Mouse (Mus musculus): ENCODE measurements around the gene Gm29609. TPM values are rescaled to one million over a fixed set of nuclear protein-coding genes. Genes with fewer than 3 reads are reported as not detected.
"Not testable (repeated sequence)": the region's sequence is repeated elsewhere in the genome, so short reads cannot be mapped to it uniquely, and the experiment has no call there.

Gene Gm29609
- total RNA-seq (2021), result under 1 TPM; 0.28 to 0.50 TPM
- long read RNA-seq, experiment 1, result 0 reads
- long read RNA-seq, experiment 2, partial matches to known transcripts, result 1 of 2 reads
- long read RNA-seq, experiment 2, other reads (novel, unspliced or antisense), result 1 of 2 reads

- peak; percentile 95 for DNase-seq (ENCODE audit: low spot score)
Measured at GRCm38 (mm10) chr5:31179766-31180630, at the start of gene Gm29609, which contains the start of gene Gtf3c2. Gene Gm29609, minus strand, starts transcription at chr5:31179911. Gene Gtf3c2, minus strand, starts transcription at chr5:31180144.

- no peak for DNase-seq (ENCODE audit: low spot score)
Measured at GRCm38 (mm10) chr5:31226641-31227040, 46.9 kb upstream of the Gm29609 start.

GRCm38 (mm10) chr5:31222696-31223095 lies 43.0 kb upstream of the Gm29609 start:
- DNase-seq (ENCODE audit: low spot score), result no peak

GRCm38 (mm10) chr5:31221304-31221945 lies 41.7 kb upstream of the Gm29609 start:
- no peak for DNase-seq (ENCODE audit: low spot score)

- DNase-seq (ENCODE audit: low spot score), result peak; percentile 98
Measured at GRCm38 (mm10) chr5:31220448-31221303, 41.0 kb upstream of the Gm29609 start, which contains the start of gene Ppm1g. Gene Ppm1g, minus strand, starts transcription at chr5:31220687.

- DNase-seq (ENCODE audit: low spot score), result peak; percentile 24
Measured at GRCm38 (mm10) chr5:31219911-31220447, 40.3 kb upstream of the Gm29609 start.

GRCm38 (mm10) chr5:31219474-31219873 lies 39.8 kb upstream of the Gm29609 start:
- no peak for DNase-seq (ENCODE audit: low spot score)

GRCm38 (mm10) chr5:31219070-31219469 lies 39.4 kb upstream of the Gm29609 start:
- no peak for DNase-seq (ENCODE audit: low spot score)

GRCm38 (mm10) chr5:31218294-31218693 lies 38.6 kb upstream of the Gm29609 start:
- no peak for DNase-seq (ENCODE audit: low spot score)

GRCm38 (mm10) chr5:31216554-31216953 lies 36.8 kb upstream of the Gm29609 start:
- not testable (repeated sequence) for DNase-seq (ENCODE audit: low spot score)

- no peak for DNase-seq (ENCODE audit: low spot score)
Measured at GRCm38 (mm10) chr5:31204421-31204820, 24.7 kb upstream of the Gm29609 start.

- no peak for DNase-seq (ENCODE audit: low spot score)
Measured at GRCm38 (mm10) chr5:31203866-31204265, 24.2 kb upstream of the Gm29609 start.

GRCm38 (mm10) chr5:31202933-31203332 lies 23.2 kb upstream of the Gm29609 start:
- DNase-seq (ENCODE audit: low spot score), result no peak

GRCm38 (mm10) chr5:31201742-31202590 lies 22.3 kb upstream of the Gm29609 start, which contains the start of gene Zfp513:
Gene Zfp513, minus strand, starts transcription at chr5:31202303.
- DNase-seq (ENCODE audit: low spot score), result peak; percentile 97

GRCm38 (mm10) chr5:31201042-31201741 lies 21.5 kb upstream of the Gm29609 start:
- no peak for DNase-seq (ENCODE audit: low spot score)

- no peak for DNase-seq (ENCODE audit: low spot score)
Measured at GRCm38 (mm10) chr5:31200327-31200768, 20.6 kb upstream of the Gm29609 start.

GRCm38 (mm10) chr5:31199893-31200292 lies 20.2 kb upstream of the Gm29609 start:
- DNase-seq (ENCODE audit: low spot score), result no peak

GRCm38 (mm10) chr5:31199321-31199892 lies 19.7 kb upstream of the Gm29609 start:
- DNase-seq (ENCODE audit: low spot score), result no peak
